Mouse (Mus musculus): Measurements from ENCODE around the gene Cacfd1.

Gene Cacfd1

DNA sequence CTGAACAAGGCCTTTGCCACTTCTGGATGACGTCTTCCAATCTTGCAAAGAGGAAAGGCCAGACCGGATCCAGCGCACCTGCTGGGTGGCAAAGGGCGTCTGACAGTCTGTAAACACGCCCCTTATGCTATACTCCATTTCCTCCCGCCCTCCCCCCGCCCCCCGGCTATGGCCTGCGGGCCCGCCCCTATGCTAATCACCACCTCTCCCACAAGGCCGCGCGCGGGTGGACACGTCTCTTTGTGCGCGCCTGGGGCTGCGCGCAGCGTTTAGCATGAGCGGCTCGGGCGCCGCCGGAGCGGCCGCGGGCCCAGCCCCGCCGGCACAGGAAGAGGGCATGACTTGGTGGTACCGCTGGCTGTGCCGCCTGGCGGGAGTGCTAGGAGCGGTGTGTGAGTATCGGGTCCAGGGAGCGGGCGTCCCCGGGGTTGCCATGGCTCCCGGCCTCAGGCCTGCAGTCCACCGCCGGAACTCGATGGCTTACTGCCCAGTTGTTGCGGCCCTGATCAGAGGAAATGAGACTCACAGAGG, at the start of gene Cacfd1:
Cacfd1 (plus strand) TSS at position 213 of the 531 bp plus-strand sequence.
- peak; percentile 60 for DNase-seq (ENCODE audit: low read depth)

DNA sequence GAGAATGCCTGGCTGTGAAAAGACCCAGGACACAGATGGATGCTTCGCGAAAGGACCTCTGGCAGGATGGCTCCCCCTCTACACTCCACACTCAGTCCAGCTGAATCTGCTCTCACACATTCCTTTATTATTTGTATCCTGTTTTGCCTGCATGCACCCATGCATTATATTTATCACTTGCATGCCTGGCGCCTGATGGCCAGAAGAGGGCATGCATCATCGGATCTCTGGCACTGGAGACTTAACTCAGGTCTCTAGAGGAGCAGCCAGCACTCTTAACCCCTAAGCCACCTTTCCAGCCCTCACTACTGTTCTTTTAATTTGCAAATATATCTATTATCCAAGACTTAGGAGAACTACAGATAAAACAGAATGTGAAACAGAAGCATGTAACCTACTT, 49.0 kb upstream of the Cacfd1 start:
- DNase-seq (ENCODE audit: low read depth) = no peak

DNA sequence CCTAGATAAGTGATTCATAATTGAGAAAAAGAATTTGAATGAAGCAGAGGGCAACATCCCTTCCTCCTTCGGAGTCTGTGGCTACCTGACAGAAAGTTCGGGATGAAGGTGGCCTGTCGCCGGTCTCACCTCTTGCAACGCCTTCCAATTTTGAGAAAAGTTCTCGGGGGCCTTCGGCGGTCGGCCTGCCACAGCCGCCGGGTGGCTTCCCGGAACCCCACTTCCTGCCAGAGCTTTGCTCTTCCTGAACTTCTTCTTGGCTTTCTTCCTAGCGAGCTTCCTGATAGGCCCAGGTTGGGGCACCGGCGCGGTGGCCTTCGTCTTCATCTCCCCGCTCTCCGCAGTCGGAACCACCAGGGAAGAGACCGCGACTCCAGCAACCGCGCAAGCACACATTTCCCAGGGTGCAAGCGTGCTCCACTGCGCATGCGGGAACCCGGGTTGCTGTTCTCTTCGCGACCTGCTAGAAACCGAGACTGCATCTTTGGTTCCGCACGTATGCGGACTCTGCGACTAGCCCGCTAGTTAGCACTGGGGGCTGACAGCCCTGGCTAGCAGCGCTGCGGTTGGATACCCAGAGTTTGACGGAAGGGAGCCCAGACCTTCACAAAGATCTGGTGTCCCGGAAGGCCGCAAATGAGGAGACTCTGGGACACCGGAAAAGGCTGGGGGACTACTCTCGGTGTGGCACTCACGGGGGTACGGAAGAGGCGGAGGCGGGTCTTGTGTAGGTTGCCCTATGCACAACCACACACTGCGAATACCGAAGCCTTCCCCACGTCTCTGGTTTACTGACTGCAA, 45.6 kb upstream of the Cacfd1 start, which contains the start of gene Rexo4:
Rexo4 (minus strand) TSS at position 464 of the 801 bp plus-strand sequence.
- DNase-seq (ENCODE audit: low read depth) = peak; percentile 78

DNA sequence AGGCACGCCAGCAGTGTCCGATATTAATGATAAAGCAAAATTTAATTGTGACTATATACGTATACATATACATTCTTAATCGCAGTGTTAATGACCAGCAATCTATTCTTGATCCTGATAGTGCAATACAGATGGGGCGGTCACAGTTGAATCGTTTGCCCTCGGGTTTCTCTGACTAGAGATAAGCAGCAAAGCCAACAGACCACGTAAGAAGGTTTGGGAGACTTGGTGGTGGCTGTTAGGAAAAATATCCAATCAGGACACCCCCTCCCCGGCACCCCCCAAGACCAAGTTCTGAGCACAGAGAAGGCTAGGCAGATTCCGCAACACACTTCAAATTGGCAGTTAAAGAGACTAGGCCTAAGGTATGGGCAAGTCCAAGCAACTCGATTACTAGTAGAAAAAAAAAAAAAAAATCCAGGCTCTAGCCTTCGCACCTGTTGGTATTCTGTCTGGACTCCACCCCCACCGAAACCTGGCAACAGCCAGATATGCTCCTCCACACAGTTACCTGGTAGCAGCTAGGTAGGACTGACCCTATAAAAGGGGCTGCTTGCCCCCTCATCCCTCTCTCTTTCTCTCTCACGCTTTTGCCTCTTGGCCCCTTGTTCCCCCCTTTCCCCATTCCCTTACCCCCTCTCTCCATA, 44.9 kb upstream of the Cacfd1 start:
- DNase-seq (ENCODE audit: low read depth) = no peak

DNA sequence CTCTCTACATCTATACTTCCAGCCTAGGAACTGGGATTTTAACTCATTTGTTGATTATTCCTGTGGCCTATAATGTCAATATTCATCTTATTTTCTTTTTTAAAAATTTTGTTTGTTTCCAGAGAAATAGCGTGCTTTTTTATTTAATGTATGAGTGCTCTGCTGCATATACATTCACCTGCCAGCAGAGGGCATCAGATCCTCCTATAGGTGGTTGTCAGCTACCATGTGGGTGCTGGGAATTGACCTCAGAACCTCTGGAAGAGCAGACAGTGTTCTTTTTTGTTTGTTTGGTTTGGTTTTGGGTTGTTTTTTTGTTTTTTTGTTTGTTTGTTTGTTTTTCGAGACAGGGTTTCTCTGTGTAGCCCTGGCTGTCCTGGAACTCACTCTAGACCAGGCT, 42.5 kb upstream of the Cacfd1 start:
- DNase-seq (ENCODE audit: low read depth) = no peak

DNA sequence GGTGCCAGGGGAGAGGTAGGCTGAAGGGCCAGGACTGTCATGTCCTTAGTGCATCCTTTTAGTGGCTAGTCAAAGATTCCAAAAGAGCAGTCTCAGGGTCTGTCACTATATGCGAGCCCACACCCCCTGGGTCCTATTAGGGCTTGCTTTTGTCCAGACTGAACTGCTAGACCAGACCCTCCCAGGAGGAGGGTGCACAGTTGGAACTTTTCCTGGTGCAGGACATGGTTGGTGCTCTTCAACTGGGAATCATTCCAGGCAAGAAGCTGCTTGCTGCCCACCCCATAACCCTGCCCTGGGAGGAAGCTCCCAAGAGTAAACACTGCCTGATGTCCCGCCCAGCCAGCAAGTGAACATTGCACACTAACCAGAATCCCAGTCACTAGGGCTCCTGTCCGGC, 36.6 kb upstream of the Cacfd1 start, which contains the start of gene Adamts13:
Adamts13 (plus strand) TSS at position 301 of the 400 bp plus-strand sequence.
- DNase-seq (ENCODE audit: low read depth) = no peak

DNA sequence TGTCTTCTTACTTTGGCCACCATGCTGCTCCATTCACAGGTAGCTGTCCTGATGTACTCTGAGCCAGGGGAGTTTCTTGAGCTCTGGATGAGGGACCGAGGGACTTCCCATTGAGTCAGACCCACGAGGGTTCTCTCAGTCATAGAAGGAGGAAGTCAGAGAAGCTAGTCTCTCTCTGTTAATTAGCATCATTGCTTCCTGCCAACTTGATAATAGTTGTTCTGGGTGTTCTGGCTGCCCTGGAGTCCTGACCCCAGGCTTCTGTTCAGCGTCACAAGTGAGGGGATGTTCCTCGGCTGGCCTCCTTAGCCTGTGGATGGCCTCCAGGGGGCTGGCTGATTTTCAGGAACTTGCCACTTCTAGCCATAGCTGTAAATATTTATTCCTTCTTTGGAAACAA, 35.8 kb upstream of the Cacfd1 start:
- no peak for DNase-seq (ENCODE audit: low read depth)

DNA sequence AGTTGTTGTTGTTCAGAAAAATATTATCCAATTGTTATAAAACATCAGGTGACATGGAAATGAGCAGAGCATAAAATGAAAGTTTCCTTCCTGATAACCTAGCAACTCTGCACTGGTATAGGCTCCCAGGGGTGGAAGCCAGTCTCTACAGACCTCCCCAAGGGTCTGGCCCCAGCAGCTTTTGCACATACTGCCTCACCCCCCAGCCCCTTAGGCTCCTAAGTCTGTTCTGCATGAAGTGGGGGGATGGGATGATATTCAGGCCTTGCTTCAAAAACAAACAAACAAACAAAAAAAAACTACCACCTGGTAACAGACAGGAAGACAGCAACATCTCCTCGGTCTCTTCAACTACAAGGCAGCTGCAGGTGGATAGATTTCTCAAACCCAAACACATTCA, 29.4 kb upstream of the Cacfd1 start:
- DNase-seq (ENCODE audit: low read depth) = no peak

DNA sequence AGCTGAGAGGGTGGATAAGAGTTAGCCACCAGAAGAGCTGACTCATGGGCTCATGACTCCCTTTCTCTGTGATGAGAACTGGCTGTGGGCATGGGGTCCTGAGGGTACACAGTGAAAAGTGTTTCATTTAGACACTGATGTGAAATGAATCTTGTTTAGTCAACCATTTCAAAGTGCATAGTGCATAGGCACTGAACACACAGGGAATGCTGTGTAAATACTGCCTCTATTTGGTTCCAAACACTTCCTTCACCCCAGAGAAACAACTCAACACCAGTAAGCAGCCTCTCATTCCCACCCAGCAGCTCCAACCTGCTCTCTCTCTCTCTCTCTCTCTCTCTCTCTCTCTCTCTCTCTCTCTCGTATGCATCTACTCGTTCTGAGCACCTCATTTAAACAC, 25.5 kb upstream of the Cacfd1 start:
- no peak for DNase-seq (ENCODE audit: low read depth)

DNA sequence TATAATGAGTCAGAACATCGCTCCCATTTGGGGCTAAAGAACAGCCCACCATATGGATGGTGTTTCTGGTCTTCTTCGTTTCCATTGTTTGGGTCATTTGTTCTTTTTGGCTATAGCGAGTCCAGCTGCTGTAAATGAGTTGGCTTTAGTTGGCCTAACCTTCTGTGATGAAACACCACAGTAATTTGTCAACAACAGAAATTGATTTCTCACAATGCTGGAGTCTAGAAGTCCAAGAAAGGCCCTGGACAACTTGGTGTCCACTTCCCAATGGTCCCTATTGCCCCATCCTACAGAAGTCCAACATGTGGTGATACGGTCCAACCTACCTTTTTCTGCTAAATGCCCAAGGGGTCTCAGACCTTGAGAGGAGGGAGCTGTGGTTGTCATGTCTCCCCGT, 25.1 kb upstream of the Cacfd1 start:
- DNase-seq (ENCODE audit: low read depth) = no peak

DNA sequence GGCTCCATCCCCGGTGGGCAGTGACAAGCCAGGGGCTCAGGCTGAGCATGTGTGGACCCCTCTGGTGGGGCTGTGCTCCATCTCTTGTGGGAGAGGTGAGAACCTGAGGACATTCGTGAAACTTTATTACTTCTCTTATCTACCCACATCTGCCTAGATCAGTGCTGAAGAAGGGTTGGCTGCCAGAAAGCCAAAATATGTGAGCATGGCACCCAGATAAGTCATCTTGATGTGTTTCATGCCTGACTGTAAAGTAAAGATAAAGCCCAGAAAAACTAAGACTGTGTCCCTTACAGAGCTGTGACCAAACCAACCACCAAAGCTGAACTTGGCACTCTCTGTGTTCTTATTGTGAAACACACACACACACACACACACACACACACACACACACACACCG, 15.8 kb upstream of the Cacfd1 start:
- no peak for DNase-seq (ENCODE audit: low read depth)

DNA sequence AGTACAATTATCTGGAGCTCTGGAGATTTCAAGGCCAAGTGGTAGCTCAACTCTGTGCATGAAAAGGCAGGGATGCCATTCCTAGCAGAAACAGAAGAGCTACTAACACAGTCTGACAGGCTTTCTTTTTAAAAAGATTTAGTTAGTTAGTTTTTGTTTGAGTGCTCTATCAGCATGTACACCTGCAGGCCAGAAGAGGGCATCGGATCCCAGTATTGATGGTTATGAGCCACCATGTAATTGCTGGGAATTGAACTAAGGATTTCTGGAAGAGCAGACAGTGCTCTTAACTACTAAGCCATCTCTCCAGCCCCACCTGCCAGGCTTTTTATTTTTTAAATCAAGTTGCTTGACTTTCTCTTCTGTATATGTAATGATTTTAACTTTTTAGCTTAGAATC, 12.2 kb upstream of the Cacfd1 start:
- no peak for DNase-seq (ENCODE audit: low read depth)

DNA sequence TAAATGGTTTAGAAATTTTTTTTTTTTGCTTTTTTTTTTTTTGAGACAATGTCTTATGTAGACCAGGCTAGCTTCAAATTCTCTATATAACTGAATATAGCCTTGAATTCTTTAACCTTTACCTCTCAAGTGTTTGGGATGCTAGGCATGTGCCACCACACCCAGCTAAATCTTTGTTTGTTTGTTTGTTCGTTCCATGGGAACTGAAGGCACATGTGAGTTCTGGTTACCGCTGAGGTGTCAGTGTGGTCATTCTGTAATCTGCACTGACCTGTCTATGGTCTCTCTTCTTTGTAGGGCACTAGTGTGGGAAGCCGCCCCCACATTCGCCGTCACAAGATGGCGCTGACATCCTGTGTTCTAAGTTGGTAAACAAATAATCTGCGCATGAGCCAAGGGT, 11.7 kb upstream of the Cacfd1 start:
- no peak for DNase-seq (ENCODE audit: low read depth)

DNA sequence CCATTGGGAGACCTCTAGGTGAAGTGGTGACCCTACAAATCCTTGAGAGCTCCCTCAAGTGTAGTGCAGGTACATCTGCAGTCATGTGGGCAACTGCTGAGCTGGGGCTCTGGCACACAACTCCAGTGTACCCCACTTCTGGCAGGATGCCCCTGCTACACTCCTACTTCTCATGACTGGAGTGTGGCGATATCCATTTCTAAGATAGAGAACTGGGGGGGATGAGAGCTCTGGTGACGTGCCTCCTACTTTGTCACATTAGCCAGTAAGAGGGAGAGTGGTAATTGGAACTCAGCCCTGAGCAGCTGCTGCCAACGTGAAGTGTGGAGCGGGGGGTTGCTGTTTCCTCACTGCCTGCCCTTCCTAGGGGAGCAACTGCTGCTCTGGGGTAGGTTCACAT, 3.5 kb upstream of the Cacfd1 start:
- no peak for DNase-seq (ENCODE audit: low read depth)

DNA sequence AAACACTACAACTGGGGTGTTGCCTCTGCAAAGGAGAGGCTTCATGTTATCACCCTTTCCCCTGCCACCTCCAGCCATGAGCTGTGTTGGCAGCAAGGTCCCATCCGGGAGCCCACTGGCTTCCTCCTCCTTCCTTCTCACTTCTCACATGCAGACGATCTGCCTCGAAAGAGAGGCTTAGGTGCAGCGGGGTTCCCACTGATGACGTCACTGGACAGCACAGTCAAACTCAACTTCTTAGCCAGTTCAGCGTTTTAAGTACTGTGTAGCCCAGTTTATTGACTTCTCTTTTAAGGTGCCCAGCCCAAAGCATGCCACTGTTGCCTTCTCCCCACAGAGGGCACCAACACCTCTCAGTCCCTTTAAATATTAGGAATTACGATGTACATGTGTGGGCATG, 2.0 kb upstream of the Cacfd1 start:
- DNase-seq (ENCODE audit: low read depth) = no peak

DNA sequence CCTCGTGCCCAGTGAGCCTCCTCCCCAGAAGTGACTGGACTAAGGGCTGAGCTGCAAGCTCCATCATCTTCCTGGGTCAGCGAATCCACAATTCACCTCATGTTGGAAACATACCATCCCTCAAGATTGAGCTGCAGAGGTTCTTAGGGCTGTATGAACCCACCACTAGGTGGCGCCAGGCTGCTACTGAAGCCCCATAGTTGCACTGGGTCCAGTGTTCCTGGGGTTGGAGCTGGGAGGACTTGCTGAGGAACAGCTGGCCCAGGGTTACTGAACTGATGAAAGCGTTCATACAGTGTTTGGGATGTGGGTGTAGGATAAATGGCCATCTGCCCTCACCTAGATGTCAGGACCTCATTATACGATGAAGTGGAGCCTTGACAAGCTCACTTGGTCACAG, 8.1 kb downstream of the Cacfd1 start:
- DNase-seq (ENCODE audit: low read depth) = no peak

DNA sequence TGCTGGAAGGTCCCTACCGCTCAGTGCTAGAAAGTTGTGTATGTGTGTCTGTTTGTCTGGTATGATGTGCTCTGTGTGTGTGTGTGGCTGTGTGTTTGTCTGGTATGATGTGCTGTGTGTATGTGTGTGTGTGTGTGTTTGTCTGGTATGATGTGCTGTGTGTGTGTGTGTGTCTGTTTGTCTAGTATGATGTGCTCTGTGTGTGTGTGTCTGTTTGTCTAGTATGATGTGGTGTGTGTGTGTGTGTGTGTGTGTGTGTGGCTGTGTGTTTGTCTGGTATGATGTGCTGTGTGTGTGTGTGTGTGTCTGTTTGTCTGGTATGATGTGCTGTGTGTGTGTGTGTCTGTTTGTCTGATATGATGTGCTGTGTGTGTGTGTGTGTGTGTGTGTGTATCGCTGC, 9.8 kb downstream of the Cacfd1 start:
- no peak for DNase-seq (ENCODE audit: low read depth)

DNA sequence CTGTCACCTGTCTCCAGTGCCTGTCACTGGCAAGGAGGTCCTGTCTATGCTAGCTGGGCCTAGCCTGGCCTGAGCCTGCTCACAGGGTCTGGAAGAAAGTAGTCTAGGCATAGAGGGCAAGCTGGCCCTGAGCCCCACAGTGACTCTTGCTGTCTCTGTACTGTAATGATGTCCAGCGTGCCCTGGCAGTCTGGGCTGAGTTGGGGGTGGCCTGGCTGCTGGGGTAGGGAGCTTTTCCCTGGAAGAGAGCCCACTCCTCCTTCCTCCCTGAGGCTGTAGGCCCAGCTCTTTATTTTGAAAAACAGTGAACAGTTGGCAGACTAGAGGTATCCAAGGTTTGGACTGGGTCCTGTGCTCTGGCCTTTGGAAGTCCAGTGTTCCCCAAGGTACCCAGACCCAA, 11.4 kb downstream of the Cacfd1 start:
- no peak for DNase-seq (ENCODE audit: low read depth)

DNA sequence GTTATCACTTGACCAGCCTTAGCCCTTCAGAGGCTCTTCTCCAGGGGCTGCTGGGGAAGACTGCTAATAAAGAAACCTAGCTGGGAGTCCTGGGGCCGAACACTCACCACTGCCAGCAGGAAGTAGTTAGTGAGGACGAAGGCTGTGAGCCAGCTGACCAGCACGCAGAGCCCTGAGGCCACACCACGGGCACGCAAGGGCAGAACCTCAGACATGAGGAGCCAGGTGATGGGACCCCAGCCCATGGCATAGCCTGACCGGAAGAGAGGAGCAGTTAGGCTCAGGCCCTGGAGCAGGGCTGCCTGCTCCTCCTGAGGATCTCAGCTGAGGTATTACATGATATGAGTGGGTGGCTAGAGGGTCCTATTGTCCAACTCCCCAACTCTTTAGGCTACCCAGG, 12.9 kb downstream of the Cacfd1 start:
- DNase-seq (ENCODE audit: low read depth) = no peak

DNA sequence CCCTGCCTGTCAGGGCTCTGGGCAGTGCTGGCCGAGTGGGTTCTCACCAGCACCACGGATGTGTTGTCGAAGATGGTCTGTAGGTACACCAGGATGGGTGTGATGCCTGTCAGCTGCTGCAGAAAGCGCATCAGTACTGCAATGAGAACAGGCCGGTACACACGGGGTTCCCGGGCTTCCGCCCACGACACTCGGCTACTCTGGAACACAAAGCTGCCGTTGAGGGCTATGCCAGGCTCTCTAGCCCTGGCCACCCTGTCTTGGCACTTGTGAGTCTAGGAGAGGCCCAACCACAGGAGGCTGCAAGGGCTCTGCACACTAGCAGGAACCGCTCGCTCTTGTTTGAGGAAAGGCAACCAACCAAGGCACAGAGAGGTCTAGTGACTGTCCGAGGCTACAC, 14.4 kb downstream of the Cacfd1 start:
- no peak for DNase-seq (ENCODE audit: low read depth)

DNA sequence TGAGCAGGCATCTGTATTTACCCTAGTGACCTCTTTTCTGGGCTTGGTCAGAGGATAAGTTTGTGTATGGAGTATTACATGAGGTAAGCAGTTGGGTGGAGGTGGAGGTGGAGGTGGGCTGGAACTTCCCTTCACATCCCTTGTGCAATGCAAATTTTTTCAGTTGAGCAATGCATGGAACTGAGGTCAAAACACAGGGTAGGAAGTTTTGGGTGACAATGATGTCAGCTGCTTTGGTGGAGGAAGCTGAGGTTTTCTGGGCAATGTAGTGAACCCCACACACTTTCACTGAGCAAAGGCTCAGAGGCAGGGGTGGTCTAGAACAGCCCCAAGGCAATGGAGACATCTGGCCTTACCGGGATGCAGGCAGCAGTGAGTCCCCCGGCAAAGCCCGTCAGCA, 15.8 kb downstream of the Cacfd1 start:
- no peak for DNase-seq (ENCODE audit: low read depth)

DNA sequence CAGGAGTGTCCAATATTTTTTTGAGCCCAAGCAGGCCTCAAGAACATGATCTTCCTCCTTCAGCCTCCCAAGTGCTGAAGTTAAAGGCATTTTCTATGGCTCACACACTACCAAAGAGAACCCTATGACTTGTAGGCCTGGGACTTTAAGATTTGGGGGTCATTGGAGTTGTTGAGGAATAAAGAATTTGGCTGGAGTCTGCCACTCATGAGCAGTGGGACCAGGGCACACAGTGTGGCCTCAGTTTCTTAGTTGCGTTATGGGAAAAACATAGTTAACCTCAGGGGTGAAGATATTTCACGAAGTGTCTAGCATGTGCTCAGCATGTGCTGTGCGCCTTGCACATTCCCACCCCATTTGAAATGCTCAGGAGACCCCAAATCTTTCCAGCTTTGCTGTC, 16.6 kb downstream of the Cacfd1 start:
- DNase-seq (ENCODE audit: low read depth) = no peak

DNA sequence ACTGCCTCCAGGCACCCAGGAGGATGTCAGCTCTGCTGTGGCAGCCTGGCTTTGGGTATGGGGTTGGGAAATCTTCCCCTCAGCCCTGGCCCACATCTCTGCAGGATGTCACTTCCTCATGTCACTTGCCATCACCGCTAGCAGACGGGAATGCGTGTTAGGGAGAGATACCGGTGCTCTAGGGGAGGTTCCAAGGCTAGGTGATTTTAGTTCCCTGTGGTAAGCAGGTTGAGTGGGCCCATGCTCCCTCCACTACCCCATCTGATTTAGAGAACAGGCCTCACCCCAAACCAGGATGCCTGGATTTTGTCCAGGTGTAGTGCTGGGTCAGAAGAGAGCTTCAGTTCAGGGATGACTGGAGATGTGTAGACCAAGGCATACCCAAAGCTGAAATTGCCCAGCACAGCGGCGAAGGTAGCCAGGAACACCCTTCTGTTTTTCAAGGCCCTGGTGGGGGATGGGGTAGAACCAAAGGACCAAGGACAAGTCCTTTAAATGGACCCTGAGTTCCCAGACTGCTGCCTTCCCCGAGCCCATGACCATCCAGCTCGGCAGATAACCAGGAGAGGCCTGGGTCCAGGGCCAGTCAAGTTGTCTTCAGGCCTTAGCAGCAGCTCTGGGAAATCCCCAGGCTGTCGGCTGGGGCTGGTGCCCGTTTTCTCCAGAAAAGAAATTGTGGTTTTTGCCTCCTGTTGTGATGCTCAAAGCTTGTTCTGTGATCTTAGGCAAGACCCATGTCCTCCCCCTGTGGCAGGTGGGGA, 17.3 kb downstream of the Cacfd1 start:
- no peak for DNase-seq (ENCODE audit: low read depth)

Measured in fibroblast of lung, adult 2 months (primary cell).